Mouse (Mus musculus) adrenal gland, adult (tissue): ENCODE results near the gene Foxp1.

Experiments used
- DNase-seq, 2 experiments: peaks; one replicate each; pipeline ENCODE4 v3.0.0; 2022 to 2023; ENCODE audit warnings: low spot score in 1 of 2; ENCODE audit not compliant: inconsistent age in 2 of 2

Gene Foxp1

DNA sequence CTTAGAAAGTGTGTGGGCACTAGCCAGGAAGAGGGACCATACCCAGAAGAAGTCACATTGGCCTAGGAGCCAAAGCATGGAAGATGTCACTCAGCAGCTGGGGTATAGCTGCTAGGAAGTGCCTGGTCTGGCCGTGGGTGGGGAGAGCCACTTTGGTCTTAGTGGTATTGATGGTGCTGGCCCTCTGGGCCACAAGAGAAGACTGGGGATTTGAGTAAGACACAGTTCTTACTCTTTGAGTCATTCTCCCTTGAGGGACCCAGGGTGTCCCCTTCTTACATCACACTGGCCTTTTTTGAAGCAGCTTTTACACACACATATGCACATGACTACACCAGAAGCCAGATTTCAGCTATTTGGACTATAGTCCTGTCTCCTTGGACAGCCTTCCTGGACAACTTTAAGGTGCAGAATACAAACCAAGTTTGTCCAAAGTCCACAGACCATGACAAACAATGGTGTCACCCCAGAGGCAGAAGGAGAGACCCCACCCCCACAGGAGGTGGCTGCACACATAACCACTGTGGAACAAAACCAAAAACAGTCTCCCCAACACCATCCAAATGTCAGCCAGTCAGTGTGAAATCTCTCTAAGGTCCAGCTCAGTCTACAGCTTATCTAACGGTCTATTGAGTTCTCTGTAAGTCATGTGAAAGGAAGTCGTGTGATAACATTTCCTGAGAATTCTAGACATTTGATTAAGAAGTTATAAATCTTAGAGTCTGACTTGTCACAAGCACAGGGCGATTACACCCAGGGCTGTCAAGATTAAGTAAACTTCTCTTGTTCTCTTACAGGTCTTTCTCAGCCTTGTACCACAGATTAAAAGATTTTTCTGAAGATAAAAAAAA is 333.9 kb downstream of the Foxp1 start:
- DNase-seq = no peak

DNA sequence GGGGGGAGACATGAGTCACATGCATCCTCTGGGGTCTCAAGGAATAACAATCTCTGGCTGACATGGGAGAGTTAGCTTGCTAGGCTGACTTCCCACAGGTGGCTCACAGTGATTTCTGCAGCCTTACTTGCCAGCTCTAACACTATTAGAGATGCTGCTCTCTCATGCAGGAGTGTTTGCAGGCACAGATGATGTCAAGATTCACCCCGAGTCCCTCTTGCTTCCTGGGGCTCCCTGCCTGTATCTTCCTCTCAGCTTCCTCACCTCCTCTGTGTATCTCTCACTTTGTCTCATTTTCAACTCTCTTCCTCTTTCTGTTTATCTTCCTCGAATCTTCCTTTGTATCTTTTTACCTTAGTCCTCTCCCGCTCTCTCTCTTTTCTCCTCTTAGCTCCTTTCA is 334.6 kb downstream of the Foxp1 start:
- DNase-seq = no peak

DNA sequence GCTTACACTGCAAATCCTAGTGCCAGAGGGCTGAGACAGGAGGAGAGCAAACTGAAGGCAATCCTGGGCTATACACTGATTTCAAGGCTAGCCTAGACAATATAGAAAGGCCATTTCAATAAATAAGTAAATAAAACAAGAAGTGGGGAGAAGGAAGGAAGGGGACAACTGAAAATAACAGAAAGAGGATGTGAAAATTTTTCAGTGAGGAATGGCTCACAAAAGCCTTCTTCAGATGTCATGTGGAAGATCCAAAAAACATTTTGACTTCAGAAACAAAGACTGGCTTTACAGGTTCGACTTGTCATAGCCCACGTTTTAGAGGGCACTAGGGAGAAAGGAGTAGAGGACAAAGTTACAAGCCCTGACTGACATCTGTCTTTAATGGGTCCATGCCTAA is 335.1 kb downstream of the Foxp1 start:
- DNase-seq = no peak

DNA sequence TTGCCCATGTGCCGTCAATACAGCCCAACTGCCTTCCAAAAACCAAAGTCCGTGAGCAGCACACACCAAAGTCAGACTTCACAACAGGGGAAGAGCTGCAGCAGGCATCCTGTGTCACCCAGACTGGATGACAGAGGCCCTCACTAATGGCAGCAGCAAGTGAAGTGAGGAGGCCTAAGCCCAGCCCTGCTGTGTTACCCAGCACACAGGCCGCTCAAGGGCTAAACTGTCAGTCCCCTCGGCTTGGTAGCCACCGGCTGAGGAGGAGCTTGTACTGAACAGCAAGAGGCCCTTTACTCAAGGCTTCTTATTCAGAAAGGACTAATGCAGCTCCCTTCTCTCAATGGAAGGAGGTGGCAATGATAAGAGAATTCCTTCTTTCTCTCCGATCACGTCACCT is 336.0 kb downstream of the Foxp1 start:
- DNase-seq = no peak

DNA sequence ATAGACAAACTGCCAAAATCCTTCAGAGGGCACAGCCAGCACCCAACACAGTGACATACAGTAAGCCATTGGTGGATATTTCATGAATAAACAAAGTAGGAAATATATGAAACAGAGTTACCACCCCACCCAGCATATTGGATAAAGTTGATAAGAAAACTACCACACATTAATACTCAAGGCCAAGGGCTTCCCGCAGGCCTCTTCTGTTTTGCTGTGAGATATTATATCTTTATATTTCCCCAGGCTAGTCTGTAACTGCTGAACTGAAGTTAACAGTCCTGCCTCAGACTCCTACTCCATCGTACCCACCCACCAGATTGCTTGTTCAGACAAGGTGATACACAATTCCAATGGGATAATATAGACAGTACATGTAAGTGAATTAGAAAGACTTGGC is 336.7 kb downstream of the Foxp1 start:
- DNase-seq = no peak

DNA sequence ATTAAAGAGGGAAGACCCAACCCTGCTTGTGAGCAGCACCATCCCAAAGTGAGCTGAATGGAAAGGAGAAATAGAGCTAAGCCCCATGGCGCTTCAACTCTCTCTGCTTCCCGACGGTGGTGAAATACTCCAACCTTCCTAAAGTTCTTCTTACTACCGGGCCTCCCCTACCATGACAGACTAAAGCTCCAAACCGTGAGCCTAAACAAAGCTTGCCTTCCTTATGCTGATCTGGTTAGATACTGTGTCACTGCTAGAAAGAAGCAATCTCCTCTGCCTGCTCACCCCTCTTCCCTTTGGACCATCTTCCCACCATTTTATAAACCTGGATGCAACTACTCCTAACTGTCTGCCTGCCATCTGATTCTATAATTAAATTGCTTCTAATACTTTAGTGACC is 338.5 kb downstream of the Foxp1 start:
- no peak for DNase-seq

DNA sequence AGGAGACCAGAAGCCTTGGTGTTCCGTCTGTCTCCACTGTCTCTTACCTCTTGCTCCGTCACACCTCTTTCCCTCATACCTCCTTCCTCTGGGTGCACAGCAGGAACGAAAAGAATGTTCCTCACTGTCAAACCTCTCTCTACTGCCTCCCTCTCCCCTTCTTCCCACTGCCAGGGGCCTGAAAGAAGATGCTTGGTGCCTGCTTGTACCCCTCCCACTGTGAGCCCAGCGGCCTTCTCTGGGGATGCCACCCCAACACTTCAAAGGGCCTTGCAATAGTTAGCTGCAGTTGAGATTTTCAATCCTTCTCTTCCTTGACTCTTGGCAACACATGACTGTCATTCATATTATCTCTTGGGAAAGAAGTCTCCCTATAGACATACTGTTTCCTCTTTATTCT is 339.7 kb downstream of the Foxp1 start:
- no peak for DNase-seq

DNA sequence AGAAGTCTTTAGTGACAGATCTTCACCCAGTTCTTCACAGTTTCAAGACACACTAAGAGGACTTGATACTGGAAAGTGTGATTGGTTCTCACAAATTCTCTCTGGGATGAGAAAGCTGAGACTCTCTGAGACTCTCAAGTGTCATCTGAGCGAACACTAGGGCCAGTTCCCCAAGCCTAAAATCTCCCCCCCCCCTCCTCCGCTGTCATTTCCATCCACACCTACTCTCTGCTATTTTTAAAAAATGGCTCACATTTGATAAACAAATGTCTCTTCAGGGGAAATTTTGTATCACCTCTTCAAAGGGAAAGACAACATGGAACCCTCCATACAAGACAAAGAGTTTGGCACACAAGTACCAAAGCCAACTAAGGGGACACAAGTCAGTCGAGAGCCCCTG is 346.3 kb downstream of the Foxp1 start:
- no peak for DNase-seq

DNA sequence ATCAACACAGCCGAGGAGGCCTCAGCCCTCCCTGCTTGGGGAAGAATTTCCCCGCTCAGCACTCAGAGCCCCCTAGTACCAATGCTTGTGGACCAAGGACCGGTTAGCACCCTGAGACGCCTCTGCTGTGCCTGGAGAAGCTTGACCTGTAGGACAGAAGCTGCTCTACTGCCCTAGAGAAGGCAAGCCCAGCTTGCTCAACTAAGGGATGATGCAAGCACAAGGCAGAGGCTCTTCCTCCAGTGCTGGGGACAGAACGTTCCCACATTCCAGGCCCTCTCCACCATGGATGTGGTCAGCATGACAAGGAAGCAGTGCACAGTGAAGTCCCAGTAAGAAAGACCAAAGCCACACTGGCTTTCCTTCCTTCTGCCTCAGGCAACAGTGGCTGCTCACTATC is 347.1 kb downstream of the Foxp1 start:
- peak; percentile 41 to 59 for DNase-seq

DNA sequence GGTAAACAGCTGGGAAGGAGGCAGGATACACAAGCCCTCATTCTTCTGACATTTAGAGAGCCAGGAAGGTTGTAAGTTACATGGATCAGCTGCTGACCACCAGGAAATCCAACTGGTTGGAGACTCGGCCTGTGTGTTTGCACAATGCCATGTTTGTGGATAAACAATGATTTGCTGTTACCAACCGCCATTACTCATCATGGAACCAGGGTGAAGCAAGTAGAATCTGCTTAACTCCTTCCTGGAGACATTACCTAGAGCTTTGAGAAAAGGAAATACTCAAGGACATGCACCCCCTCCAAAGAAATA is 348.7 kb downstream of the Foxp1 start:
- no peak for DNase-seq

DNA sequence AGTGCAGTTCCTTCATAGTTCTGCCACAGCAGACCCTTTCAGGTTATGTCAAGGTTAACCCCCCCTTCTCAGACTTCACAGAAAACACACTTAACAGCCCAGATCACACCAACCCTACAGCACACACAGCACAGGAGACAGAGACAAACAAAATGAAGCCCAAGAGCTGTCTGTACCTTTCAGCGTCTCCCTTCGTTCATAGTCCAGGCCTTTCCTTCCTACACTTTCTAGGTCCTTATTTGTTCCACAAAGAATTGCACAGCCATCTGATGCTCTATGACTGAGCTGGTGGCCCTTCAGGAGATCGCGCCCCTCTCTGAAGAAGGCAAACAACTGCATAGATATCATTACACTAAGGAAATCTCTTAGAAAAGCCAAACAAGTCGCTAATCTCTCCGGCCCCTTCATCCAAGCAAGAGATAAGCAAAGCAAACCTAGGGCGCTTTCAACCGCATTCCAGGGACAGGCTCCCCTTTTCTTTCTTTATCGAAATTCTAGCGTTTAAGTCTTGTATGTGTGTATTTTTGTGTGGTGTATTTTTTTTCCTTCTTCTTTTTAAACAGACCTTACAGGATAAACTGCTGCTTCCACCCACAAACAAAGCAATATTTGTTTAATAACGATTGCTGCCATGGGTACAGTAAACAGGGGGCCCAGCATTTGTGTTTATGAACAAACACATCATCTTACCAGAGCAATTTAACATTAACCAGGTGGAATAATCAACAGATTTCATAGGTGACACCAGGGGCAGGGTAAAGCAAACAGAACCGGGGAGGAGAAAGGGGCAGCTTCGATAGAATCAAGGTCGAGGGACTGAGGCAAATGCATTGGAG is 349.2 kb downstream of the Foxp1 start:
- no peak for DNase-seq

DNA sequence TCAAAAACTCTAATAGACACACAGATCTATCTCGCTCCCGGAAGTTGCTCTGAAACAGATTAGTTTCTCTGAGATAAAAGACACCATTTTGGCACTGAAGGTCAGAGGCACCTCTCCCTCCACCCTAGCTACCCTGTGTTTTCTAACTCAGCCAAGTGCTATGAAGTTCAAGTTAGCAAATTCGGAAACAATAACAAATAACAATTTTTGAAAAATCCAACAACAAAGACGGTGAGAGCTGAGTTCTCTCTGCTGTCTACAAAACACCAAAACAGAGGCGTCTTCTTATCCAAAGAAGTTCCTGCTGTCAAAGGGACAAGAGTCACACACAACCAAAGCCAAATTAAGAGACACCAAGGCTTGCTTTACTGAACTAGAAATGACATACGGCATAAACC is 349.9 kb downstream of the Foxp1 start:
- no peak for DNase-seq

DNA sequence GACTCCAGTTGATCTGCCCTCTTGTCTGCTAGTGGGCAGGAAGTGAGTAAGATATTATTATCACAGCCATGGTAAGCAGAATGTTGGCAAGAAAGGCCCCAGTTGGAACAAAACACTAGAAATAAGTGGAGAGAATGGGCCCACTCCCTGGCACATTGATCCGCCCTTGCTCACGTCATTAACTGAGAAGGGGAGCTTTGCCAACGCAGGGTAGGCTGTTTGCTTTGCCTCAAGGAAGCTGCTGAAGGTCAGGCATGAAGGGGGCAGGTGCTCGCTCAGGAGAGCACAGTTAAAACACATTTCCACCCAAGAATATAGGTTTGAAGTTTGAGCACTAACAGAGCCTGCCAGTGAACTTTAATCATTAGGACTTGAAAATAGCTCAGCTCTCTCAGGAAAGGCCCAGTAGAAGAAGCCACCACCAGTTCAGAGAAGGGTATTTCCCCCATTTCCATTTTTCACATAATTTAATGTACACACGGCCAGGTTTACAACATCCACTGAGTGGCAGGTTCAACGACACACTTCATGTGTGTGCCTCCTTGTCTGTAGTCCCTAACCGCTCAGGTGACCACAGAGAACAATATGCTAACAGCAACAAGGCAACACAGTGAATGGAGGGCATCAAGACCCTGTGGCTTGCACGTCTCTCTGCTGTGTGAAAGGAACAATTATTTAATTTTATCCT is 350.5 kb downstream of the Foxp1 start:
- no peak for DNase-seq

DNA sequence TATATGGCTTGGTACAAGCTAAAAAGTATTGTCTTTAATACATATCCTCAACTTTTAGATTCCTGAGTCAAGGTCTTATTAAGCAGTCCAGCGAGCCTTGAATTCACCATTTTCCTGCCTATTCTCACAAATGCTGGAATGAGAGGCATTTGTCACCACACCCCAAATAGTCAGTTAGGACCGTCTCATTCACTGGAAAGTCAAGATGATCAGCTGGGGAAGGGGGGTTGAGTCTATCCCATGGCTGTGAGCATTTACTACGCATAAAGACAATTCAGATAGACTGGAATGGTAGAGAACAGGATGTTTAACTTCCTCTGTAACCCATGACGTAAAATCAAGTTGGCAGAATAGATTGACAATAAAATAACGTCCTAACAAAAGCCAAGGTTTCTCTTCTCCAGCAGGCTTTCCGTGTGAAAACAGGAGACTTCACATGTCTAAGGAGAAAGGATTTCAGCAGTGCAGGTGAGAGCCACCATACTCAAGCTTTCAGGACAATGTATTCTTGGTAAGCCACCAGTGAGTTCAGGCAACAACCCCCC is 351.2 kb downstream of the Foxp1 start:
- no peak for DNase-seq

DNA sequence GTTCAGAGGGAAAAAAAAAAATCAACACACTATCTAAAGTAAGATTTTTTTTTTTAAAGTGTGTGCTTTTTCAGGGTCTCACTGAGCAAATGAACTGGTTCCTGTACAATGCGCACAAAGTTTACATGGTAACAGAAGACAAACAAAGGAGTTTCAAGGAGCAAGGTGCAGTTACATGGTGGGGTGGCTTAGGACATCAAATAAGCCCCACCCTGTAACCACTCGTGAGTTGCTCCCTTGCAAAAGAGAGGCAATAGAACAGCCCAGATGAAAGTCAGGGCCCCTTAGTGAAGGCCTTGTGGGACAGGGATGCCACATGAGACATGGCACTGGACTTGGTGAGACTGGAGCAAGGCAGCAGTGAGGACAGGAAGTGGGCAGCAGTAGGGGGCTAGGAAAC is 353.8 kb downstream of the Foxp1 start:
- no peak for DNase-seq

DNA sequence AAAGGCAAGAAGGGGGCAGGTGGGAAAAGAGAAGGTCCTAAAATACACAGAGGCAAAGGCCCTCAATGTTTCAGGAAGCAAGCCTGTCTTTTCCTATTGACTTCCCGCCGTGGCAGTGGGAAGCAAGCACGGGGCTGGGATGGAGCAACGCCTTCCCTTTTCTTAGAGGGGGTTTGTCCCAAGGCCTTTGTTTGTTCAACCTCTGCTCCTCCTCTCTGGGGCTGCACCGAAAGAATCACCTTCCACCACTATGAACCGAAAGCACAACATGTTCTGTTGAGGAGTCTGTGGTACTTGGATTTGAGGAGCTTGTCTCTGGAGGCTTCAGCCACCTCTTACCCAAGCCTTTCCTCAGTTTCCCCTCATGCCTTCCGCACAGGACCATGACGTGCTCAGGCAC is 355.5 kb downstream of the Foxp1 start:
- no peak for DNase-seq

DNA sequence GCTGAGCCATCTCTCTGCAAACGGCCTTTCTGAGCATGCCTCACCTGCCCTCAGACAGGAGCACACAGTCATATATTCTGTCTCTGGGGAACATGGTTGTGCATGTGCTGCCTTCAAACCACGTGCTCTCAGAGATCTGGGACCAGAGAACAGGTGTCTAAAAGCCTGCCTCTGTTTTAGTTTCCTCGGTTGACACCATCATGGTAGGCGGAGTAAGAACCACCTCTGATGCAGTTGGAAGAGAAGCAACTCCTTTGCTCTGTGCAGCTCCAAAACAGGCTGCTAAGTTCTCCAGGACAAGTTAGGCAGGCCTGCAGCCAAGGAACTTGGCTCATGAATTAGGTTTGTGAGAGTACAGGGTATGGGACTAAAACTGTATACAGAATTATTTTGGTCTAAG is 356.4 kb downstream of the Foxp1 start:
- DNase-seq = no peak

DNA sequence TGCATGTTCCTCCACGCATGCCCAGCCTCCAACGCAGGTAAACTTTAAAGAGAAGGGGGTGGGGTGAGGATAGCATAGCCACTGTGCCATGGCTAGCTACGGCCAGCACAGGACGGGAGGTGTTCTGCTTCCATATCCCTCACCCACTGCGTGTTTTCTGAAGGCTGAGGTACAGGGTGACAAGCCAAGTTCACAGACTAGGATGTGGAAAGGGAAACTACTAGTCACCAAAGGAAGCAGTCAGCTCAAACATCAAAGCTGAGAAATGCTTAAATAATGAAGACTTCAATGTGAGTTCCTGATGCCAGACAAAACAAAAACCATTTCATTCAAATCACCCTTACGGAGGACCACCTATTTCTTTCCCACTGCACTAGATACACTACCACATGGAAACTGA is 357.8 kb downstream of the Foxp1 start:
- DNase-seq = no peak

DNA sequence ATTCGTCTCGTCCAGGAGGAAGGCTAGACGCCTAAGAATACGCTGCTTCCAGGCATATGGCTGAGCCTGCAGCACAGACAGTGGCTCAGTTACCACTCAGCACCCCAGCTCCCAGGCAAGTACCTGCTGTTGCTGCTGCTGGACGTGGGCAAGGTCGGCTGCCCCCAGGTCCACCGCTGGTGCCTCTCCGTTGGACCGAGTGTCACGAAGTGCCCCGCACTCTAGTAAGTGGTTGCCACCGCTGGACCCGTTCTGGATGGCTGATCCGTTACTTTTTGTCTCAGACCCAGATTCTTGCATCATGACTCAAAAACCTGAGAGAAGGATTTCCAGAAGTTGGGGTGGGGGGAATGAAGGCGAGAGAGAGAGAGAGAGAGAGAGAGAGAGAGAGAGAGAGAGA is 359.8 kb downstream of the Foxp1 start:
- DNase-seq = no peak

DNA sequence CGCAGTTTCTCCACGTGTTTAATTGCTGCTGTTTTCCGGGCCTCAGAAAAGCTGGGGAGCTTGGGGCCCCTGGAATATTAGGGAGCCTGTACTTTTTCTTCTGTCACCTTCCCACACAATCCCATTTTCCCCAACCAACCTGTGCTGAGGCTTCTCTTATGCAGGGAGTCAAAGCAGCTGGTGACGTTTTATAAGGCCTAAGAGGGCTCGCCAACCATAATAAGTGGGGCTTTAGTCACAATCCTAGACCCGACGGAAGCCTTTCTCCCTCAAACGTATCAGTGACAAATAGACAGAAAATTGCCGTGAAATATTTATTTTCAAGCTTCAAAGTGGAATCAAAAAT is 362.2 kb downstream of the Foxp1 start:
- DNase-seq = no peak

DNA sequence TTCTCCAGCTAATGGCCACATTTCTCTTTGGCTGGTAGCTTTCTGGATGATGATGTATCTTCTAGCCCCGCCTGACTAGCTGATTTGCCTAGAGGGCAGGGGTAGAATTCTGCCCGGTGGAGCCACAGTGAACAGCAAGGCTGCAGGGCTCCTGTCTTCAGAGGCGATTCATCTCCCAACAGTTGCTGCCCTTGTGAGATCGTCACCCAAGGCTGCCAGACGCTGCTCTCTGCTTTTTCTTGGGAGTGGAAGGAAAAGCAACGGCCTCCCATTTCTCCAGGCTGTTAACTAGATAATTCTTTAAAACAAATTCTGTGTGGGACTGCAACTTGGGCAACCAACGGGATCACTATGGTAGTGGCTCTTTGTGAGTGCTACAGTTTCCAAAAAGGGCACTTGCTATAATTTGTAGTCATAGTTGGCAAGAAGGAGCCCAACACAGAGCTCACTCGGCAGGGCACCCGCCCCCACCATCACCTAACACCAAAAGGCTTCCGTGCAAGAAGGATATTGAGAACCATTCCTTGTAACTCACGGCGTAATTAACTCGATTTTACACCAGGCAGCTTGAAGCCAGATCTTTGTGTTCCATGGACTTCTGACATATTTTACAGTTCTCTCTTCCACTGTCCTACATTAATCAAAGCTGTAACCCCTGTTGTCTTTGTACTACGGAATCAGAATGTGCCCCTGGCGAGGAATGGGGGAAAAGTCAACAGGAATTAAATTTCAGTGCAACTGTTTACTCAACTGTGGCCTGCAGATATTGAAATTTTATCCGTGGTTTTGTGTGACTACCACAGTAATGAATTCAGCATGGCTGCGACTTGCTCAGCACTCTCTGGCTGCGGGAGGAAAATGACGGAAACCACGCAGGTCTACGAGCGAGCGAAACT is 362.8 kb downstream of the Foxp1 start:
- DNase-seq = peak in 1 of 2 experiments; percentile 66
